Mouse (Mus musculus) testis, adult 2 months (tissue): ENCODE measurements around the gene Lama2.

Experiments used
- CTCF ChIP-seq: fragments of 200-500 bp; IDR thresholded peaks from 2 replicates; pipeline ENCODE4 v1.5.1; 2012; ENCODE audit warnings: low read depth, mild to moderate bottlenecking, inconsistent platforms, low read length, moderate library complexity; ENCODE audit not compliant: control insufficient read depth, insufficient read depth, insufficient replicate concordance
- POLR2A ChIP-seq: fragments of 200-500 bp; IDR thresholded peaks from 2 replicates; pipeline ENCODE4 v1.6.1; 2012; ENCODE audit warnings: low read depth, mild to moderate bottlenecking, inconsistent platforms, low read length, moderate library complexity; ENCODE audit not compliant: control insufficient read depth

DNA sequence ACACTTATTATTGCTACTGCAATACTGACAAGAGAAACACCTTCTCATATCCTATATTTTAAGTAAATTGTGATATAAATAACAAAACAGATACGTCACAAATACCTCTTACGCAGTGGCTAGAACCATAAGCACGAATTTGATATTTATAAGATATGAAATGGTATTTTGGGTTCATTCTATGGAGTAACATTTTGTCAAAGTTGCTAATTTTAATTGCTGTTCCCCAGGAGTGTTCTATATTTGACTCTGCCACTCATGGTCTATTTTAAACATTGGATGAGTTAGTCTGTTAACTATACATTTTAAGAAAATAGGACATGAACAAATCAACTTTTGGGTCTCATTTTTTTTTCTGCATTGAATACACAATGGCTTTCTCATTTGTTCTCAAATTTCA lies 469.3 kb downstream of the Lama2 start:
- TF ChIP-seq POLR2A = no peak
- TF ChIP-seq CTCF = no peak
